ENCODE assay signal across 8 mouse cellular contexts in the genomic region with DNA sequence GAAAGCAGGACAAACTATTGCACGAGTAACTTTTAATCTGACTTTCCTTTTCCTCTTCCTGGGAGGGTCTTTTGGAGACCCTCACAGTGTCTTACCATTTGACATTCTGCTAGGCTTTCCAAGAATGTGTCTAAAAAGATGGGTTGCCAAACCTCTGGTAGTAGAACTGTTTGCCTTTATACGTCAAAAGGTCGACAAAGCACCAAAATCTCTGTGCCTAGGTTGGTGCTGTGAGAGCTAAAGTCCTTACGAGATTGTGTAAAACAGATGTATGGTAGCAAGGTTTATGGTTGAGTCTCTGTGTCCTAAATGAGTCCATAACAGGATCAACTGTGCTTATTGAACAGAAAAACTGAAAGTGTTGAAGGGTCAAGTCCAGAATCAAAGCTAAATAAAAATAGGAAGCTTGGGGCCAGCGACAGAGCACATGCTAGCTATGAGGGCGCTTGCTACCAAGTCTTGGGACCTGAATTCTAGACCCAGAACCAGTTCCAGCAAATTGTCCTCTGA. TPM values are rescaled to one million over a fixed set of nuclear protein-coding genes. Genes with fewer than 3 reads are reported as not detected.
A peak's percentile ranks its signal among the peaks of the same experiment; 100 is the strongest.
DNase-seq lines count a peak whose midpoint lies in the region; ATAC-seq and TF ChIP-seq lines count a peak whose summit lies in the region.

No protein-coding gene starts in this region.

- TF ChIP-seq CTCF in stomach, postnatal 0 days (IDR thresholded peaks at IDR 0.05; ENCODE audit: low read depth) = no peak

- no peak for TF ChIP-seq EP300 in stomach, postnatal 0 days (optimal IDR thresholded peaks at IDR 0.05)

- ATAC-seq in megakaryocyte, adult 5-6 weeks (ENCODE audit: poor library complexity, severe bottlenecking) = no peak
- ATAC-seq in limb, embryonic 14.5 days (ENCODE audit: low FRiP score, low read depth) = no peak
- no peak for ATAC-seq in stomach, postnatal 0 days (ENCODE audit: low FRiP score, low TSS enrichment)

- peak overlapping the region; percentile 86 for H3K4me2 ChIP-seq in limb, embryonic 14.5 days (replicated peaks; ENCODE audit: low read depth, low read length, severe bottlenecking)
- peak overlapping the region; percentile 99 for H3K4me2 ChIP-seq in stomach, postnatal 0 days (replicated peaks; ENCODE audit: low read depth)

- no peak for TF ChIP-seq POLR2A in limb, embryonic 14.5 days (IDR thresholded peaks at IDR 0.05; ENCODE audit: borderline replicate concordance, extremely low read depth, insufficient read depth, insufficient read length)

- DNase-seq in forebrain, embryonic 10.5 days (ENCODE audit: extremely low spot score, low spot score) = no peak
- DNase-seq in limb, embryonic 14.5 days (ENCODE audit: low spot score) = no peak
- DNase-seq in stomach, postnatal 0 days (ENCODE audit: low spot score) = no peak
- DNase-seq in thymus, postnatal 4 days = no peak
- DNase-seq in adrenal gland, adult 8-10 months = no peak
- DNase-seq in ovary, postnatal 14 days (ENCODE audit: low spot score) = no peak

- 68% methylated on average over 6 of the region's 6 CpGs for WGBS in forebrain, embryonic 10.5 days
- WGBS in limb, embryonic 14.5 days = 69% methylated on average over 6 of the region's 6 CpGs
- 50% methylated on average over 6 of the region's 6 CpGs for WGBS in stomach, postnatal 0 days

- peak overlapping the region; percentile 99 for H3K4me3 ChIP-seq in megakaryocyte, embryonic 14.5 days (replicated peaks)
- peak overlapping the region; percentile 66 for H3K4me3 ChIP-seq in forebrain, embryonic 10.5 days
- H3K4me3 ChIP-seq in limb, embryonic 14.5 days (replicated peaks; ENCODE audit: low read length) = peak overlapping the region; percentile 86
- no peak overlapping the region for H3K4me3 ChIP-seq in stomach, postnatal 0 days (ENCODE audit: low read depth, low read length)

- peak overlapping the region; percentile 94 for H3K27ac ChIP-seq in forebrain, embryonic 10.5 days
- peak overlapping the region; percentile 93 for H3K27ac ChIP-seq in limb, embryonic 14.5 days (replicated peaks; ENCODE audit: low read depth, low read length)
- H3K27ac ChIP-seq in stomach, postnatal 0 days (replicated peaks) = peak overlapping the region; percentile 96

- no peaks in the 10 kb centered on the region for H3K27me3 ChIP-seq in megakaryocyte, embryonic 14.5 days (replicated peaks)
- H3K27me3 ChIP-seq in forebrain, embryonic 10.5 days (ENCODE audit: poor library complexity, severe bottlenecking) = no peaks in the 10 kb centered on the region
- H3K27me3 ChIP-seq in limb, embryonic 14.5 days (ENCODE audit: control insufficient read depth, insufficient read depth, low read length) = no peaks in the 10 kb centered on the region
- no peaks in the 10 kb centered on the region for H3K27me3 ChIP-seq in stomach, postnatal 0 days (ENCODE audit: control insufficient read depth, insufficient read depth, low read length)

- H3K9me3 ChIP-seq in megakaryocyte, embryonic 14.5 days = peaks cover 3% of the 10 kb centered on the region; the same call in 1 of the 2 replicates
- H3K9me3 ChIP-seq in forebrain, embryonic 10.5 days = no peaks in the 10 kb centered on the region
- no peaks in the 10 kb centered on the region for H3K9me3 ChIP-seq in limb, embryonic 14.5 days (ENCODE audit: control insufficient read depth, low read length)
- H3K9me3 ChIP-seq in stomach, postnatal 0 days (ENCODE audit: control insufficient read depth, low read length) = no peaks in the 10 kb centered on the region

- H3K9ac ChIP-seq in limb, embryonic 14.5 days (ENCODE audit: low read depth, low read length, severe bottlenecking) = peak overlapping the region; percentile 94
- peak overlapping the region; percentile 86 for H3K9ac ChIP-seq in stomach, postnatal 0 days (ENCODE audit: low read length)

- H3K4me1 ChIP-seq in megakaryocyte, embryonic 14.5 days = peaks cover 45% of the 10 kb centered on the region
- H3K4me1 ChIP-seq in forebrain, embryonic 10.5 days = peaks cover 27% of the 10 kb centered on the region
- H3K4me1 ChIP-seq in limb, embryonic 14.5 days (ENCODE audit: control insufficient read depth, insufficient read depth, low read length) = peaks cover 18% of the 10 kb centered on the region
- no peaks in the 10 kb centered on the region for H3K4me1 ChIP-seq in stomach, postnatal 0 days (replicated peaks; ENCODE audit: control insufficient read depth, insufficient read depth)

- no peaks in the 10 kb centered on the region for H3K36me3 ChIP-seq in megakaryocyte, embryonic 14.5 days (replicated peaks; ENCODE audit: low read length)
- H3K36me3 ChIP-seq in forebrain, embryonic 10.5 days (replicated peaks) = peaks cover 13% of the 10 kb centered on the region
- H3K36me3 ChIP-seq in limb, embryonic 14.5 days (ENCODE audit: control insufficient read depth, insufficient read depth, low read length) = no peaks in the 10 kb centered on the region
- H3K36me3 ChIP-seq in stomach, postnatal 0 days (ENCODE audit: control insufficient read depth, insufficient read depth, low read length) = no peaks in the 10 kb centered on the region

RNA-seq across cellular contexts. Expression of a gene that starts 0.8 kb away (rescaled TPM):
- polyA plus RNA-seq in megakaryocyte, embryonic 14.5 days (2012; ENCODE audit: insufficient read depth, low replicate concordance) = 0.47 and 0.89 TPM in 2 replicates
- 100 and 102 TPM in 2 replicates for total RNA-seq in megakaryocyte, adult 5-6 weeks (2015)
- 73.3 and 81.7 TPM in 2 replicates for total RNA-seq in megakaryocyte, adult 5-6 weeks (2017)
- 39.2 and 40.8 TPM in 2 replicates for polyA plus RNA-seq in forebrain, embryonic 10.5 days (2016; fragmentation: Nextera tagmentation; extraction: Ambion mirVana)
- 26.8 and 35.4 TPM in 2 replicates for polyA plus RNA-seq in limb, embryonic 14.5 days (2012; rRNA removed)
- 40.4 and 46.5 TPM in 2 replicates for polyA plus RNA-seq in limb, embryonic 14.5 days (2014; fragmentation: Nextera tagmentation; extraction: Ambion mirVana)
- polyA plus RNA-seq in stomach, postnatal 0 days (2015; fragmentation: Nextera tagmentation; extraction: Ambion mirVana) = 13.3 and 15.7 TPM in 2 replicates
- total RNA-seq in adrenal gland, adult 8-10 months (2022) = 1 to 10 TPM; 2.3 to 4.0 (median 3.4) TPM

RNA-seq across cellular contexts. Expression of a gene that starts 21.5 kb away (rescaled TPM):
- polyA plus RNA-seq in megakaryocyte, embryonic 14.5 days (2012; ENCODE audit: insufficient read depth, low replicate concordance) = not detected in 2 replicates
- 2.2 and 2.7 TPM in 2 replicates for total RNA-seq in megakaryocyte, adult 5-6 weeks (2015)
- 3.4 and 5.8 TPM in 2 replicates for total RNA-seq in megakaryocyte, adult 5-6 weeks (2017)
- polyA plus RNA-seq in forebrain, embryonic 10.5 days (2016; fragmentation: Nextera tagmentation; extraction: Ambion mirVana) = 9.4 and 9.5 TPM in 2 replicates
- 3.6 and 3.7 TPM in 2 replicates for polyA plus RNA-seq in limb, embryonic 14.5 days (2012; rRNA removed)
- 4.8 and 5.2 TPM in 2 replicates for polyA plus RNA-seq in limb, embryonic 14.5 days (2014; fragmentation: Nextera tagmentation; extraction: Ambion mirVana)
- polyA plus RNA-seq in stomach, postnatal 0 days (2015; fragmentation: Nextera tagmentation; extraction: Ambion mirVana) = 2.2 and 2.8 TPM in 2 replicates
- total RNA-seq in adrenal gland, adult 8-10 months (2022) = 10 to 100 TPM in 2 of 4 experiments, 1 to 10 TPM in 2; 5.1 to 15.9 (median 9.6) TPM
